Mouse (Mus musculus) cerebellum, postnatal 10 days (tissue): ENCODE measurements around the gene Zfp384.
"Not testable (repeated sequence)": the region's sequence is repeated elsewhere in the genome, so short reads cannot be mapped to it uniquely, and the experiment has no call there.

Source experiments
- DNase-seq, 2 experiments: peaks; one replicate each; pipeline ENCODE4 v3.0.0; 2021; ENCODE audit warnings: mixed read lengths in 2 of 2

Gene Zfp384

DNA sequence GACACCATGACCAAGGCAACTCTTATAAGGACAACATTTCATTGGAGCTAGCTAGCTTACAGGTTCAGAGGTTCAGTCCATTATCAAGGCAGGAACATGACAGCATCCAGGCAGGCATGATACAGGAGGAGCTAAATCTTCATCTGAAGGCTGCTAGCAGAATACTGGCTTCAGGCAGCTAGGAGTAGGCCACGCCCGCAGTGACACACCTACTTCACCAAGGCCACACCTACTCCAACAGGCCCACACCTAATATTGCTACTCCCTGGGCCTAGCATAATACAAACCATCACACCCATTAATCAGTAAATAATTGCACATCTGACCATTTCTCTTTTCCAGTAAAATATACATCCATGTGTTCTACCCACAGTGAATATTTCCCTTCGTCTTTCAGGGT lies 8.7 kb downstream of the Zfp384 start:
- no peak for DNase-seq

DNA sequence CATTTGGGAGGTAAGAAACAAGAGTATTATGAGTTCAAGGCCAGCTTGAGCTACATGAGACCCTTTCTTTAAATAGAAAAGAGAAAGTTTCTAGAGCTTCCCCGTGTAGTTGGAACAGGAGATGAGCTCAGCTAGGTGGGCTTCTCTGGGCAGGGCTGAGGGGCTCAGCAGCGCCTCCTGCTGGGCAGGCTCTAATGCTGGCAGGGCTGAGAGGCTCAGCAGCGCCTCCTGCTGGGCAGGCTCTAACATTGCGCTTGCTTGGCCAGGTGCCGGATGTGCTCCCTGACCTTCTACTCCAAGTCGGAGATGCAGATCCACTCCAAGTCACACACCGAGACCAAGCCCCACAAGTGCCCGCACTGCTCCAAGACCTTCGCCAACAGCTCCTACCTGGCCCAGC lies 21.6 kb downstream of the Zfp384 start:
- peak; percentile 73 to 85 for DNase-seq

DNA sequence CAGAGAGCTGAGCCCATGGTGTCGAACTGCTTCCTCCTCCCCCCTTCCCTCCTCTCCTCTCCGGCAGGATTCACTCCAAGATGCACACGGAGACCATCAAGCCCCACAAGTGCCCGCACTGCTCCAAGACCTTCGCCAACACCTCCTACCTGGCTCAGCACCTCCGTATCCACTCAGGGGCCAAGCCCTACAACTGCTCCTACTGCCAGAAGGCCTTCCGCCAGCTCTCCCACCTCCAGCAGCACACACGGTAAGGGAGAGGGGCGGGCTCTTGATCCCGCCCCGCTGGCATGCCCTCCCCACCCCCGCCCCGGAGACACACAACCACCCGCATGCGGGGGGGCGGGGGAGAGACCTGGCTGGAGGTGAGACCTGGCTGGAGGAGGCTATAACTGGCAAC lies 22.7 kb downstream of the Zfp384 start:
- DNase-seq = no peak

DNA sequence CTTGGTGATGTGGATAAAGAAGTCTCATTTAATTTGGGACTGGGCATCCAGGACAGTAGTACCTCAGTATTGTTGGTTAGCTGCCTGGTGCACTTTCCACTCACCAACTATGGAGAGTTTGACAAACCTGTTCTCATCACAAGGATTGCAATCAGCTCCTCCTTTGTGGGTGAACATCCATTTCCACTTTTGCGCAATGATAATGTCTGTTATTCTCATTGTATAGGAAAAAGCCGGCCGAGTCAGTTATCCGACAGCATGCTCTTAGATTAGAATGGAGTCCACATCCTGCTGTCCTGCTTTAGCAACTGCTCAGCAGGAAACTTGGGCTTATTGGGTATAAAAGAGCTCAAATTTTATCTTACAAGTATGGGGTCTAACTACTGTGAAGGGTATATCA lies 29.7 kb downstream of the Zfp384 start:
- DNase-seq = no peak

DNA sequence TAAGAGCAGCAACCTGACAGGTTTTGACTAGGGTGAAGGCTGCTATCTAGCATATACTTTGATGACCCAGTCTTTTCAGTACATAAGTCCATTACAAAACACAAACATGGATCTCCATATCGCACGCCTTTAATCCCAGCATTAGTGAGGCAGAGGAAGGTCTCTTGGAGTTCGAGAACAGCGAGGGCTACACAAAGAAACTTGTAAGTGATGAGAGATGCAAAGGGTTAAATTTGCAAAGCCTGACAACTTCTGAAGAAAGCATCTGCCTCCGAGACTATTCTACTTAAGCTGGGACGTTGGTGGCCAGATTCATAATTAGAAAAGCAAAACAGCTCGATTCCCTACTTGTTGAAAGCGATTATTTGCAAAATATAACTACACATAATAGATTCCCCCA lies 30.2 kb downstream of the Zfp384 start:
- DNase-seq = no peak

DNA sequence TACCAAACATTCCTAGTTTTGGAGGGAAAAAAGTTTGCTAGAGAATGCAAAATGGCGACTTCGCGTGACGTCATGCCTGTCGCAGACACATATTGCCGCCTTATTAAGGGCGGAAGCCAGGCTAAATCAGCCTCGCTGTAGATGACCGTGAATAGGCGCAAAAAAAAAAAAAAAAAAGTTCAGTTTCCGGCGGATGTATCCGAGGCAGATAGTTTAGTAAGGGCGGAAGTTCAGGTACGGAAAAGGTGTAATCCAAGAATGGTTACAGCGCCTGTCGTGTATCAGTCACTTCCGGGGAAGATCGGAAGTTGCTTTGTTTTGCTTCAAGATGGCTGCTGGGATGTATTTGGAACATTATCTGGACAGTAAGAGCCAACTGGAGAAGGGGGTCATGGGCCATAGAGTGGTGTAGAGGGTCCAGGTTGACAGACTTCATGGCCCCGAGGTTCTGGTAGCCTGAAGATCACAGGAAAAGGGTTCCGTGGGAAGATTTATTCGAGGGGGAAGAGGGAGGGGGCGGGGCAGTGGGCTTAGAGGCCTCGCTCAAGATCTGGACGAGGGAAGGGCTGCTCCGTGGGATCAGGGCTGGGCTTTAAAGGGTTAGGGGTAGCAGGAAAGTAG lies 30.7 kb downstream of the Zfp384 start, which contains the start of gene Ing4:
Gene Ing4 (plus strand): TSS at position 228 of the 621 bp plus-strand sequence.
- peak; percentile 93 to 94 for DNase-seq

DNA sequence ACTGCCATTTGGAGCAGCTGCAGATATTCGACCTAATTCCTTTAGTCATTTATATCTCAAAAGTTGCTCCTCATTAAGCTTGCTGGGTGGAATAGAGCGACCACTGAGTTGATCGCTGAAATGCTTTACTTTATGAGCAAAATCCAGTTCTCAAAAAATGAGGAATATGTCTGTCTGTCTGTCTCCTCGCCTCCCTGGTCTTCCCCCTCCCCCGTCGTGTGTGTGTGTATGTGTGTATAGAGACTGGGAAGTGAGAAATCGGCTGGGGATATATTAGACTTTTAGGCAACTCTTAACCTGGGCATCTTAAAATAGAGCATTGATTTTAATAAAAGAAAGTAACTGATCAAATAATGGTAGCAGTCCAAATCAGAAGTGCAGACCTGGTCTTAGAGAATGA lies 31.3 kb downstream of the Zfp384 start:
- DNase-seq = no peak

DNA sequence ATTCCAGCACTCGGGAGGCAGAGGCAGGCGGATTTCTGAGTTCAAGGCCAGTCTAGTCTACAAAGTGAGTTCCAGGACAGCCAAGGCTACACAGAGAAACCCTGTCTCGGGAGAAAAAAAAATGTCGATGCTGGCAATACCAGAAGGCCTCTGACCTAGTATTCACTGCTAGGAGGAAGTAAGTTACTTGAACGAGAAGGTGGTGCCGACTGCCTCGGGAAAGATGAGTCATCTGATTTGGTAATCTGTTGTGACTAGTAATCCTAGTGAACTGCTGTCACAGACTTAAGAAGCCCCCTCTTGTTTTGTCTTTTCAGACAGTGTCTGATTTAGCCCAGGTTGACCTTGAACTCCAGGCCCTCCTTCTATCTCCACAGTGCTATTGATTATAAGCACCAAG lies 32.1 kb downstream of the Zfp384 start:
- DNase-seq = no peak

DNA sequence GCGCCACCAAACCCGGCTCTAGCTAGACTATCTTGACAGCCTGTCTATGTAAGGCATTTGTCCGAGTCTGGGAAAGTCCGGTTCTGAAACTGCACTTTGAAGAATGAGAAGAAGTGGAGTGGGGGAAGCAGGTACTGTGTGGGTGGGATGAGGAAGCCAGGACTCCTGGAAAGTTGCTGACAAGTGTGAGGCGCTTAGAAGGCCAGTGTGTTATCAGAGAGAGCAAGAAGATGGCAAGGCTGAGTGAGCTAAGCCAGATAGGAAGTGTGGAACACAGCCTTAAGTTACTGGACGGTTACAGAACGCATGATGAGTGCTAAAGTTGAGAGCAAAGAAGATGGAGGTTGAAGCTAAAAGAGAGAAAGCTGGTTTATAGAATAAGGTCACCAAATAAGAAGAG lies 33.1 kb downstream of the Zfp384 start:
- DNase-seq = no peak

DNA sequence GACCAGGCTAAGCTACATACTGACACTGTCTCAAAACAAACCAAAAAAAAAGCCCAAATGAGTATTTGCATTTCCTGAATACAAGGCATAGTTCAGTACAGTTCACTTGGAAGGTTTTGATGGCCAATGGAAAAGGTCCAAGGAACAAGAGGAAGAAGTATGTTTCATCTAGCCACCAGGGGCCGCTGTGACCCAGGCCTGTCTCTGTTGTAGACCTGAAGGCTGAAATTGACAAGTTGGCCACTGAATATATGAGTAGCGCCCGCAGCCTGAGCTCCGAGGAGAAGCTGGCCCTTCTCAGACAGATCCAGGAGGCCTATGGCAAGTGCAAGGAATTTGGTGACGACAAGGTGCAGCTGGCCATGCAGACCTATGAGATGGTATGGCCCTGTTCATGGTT lies 37.7 kb downstream of the Zfp384 start:
- DNase-seq = peak; percentile 96 to 98

DNA sequence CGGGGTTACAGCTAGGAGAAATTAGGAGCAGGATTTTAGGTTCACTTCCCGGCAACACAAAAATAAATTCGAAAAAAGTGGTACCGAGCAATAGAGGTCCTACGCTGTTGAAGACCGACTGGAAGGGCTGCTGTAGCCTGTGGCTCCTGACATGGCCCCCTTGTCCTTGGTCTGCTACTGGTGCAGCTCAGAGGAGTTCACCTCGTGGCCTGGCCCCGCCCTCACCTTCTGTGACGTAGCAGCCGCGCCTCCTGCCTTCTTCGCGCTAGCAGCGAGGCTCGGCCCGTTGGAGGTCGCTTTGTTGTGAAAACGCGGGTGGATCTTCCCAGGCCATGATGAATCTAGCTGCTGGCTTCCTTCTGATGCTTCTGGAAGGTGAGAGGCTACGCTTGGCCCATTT lies 40.7 kb downstream of the Zfp384 start, which contains the start of gene Acrbp:
Gene Acrbp (plus strand): TSS at position 12 of the 400 bp plus-strand sequence.
- no peak for DNase-seq

DNA sequence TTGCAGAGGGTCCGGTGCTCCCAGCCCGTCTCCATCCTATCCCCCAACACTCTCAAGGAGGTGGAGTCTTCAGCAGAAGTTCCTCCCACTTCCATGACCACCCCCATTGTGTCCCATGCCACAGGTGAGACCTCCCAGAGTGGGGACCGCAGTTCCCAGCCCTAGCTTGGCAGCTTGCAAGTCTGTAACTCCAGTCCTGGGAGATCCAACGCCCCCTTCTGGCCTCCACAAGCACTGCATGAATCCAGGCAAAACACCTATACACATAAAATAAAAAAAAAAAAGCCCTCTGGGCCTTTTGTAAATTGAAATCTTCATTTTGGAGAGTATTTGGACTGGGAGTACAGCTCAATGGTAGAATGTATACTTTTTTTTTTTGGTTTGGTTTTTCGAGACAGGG lies 42.3 kb downstream of the Zfp384 start:
- DNase-seq = no peak

DNA sequence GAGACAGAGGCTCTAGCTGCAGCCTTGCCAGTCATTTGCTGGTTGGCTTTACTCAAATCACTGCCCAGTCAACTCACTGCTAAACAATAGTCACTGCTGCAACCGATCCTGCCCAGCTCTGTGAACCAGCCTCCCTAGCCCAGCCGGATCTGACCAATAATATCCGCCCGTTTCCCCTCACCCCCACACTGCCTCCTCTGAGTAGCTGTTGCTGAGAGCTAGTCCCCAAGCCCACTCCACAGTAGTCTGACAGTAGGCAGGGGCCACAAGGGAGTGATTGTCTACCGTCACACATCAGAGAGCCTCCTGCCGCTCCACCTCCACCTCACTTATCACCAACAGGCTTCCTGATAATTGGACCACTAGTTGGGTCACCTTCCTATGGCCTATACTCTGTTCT lies 52.5 kb downstream of the Zfp384 start:
- no peak for DNase-seq

DNA sequence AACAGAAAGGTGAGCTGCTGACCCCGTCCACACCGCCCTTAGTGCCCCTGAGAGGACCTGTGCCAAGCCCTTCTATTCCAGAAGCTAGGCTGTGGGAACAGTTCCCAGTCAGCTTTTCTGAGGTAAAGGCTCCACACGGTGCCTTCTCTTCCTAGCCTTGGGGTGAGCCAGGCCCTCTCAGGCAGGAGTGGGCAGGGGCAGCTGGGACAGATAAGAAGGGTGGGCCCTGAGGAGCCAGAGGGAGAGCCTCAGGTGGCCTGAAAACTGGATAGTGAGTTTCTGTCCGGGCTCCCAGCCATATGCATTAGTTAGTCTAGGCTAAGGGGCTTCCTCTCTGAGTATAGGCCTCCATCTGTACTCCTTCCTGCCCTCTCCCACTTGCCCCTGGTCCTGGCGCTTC lies 53.6 kb downstream of the Zfp384 start:
- DNase-seq = peak; percentile 57 to 66

DNA sequence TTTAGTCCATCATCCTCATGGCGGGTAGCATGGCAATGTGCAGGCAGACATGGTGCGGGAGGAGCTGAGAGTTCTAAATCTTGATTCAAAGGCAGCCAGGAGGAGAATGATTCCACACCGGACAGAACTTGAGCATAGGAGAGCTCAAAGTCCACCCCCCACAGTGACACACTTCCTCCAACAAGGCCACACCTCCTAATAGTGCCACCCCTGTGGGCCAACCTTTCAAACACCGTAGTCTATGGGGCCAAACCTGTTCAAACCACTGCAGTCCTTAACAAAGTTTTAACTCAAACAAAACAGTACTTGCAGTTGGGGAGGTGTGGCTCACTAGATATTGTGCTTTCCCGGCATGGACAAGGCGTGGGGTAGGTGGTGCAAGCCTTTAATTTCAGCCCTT lies 55.0 kb downstream of the Zfp384 start:
- DNase-seq = no peak

DNA sequence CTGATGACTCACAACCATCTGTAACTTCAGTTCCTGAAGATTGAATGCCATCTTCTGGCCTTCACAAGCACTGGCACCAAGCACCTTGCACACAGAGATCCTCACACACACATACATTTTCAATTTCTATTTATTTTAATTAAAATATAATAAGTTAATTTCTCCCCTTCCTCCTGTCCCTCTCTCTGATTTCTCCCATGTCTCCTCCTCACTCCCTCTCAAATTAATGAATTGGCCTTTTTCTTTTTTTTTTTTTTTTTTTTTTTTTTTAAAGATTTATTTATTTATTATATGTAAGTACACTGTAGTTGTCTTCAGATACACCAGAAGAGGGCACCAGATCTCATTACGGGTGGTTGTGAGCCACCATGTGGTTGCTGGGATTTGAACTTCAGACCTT lies 56.3 kb downstream of the Zfp384 start:
- DNase-seq = not testable (repeated sequence)

DNA sequence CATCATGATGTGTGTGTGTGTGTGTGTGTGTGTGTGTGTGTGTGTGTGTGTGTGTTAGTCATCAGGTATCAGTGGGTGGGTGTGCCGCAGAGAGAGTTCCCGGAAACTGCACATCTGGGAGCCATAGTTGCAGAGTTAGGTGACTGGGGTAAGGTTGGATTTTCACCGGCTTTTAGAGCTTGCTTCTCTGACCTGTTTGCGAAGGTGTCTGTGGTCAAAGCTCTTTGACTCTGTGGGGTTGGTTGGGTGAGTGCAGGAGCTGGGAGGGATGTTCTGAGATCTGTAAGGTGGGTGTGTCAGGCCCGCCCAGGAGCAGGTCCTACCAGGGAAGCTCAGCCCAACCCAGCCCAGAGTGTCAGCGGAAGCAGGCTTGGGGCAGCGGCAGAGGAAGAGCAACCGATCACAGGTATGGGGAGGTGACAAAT lies 58.6 kb downstream of the Zfp384 start, which contains the start of gene Lpar5:
Gene Lpar5 (plus strand): TSS at position 350 of the 425 bp plus-strand sequence.
- no peak for DNase-seq

DNA sequence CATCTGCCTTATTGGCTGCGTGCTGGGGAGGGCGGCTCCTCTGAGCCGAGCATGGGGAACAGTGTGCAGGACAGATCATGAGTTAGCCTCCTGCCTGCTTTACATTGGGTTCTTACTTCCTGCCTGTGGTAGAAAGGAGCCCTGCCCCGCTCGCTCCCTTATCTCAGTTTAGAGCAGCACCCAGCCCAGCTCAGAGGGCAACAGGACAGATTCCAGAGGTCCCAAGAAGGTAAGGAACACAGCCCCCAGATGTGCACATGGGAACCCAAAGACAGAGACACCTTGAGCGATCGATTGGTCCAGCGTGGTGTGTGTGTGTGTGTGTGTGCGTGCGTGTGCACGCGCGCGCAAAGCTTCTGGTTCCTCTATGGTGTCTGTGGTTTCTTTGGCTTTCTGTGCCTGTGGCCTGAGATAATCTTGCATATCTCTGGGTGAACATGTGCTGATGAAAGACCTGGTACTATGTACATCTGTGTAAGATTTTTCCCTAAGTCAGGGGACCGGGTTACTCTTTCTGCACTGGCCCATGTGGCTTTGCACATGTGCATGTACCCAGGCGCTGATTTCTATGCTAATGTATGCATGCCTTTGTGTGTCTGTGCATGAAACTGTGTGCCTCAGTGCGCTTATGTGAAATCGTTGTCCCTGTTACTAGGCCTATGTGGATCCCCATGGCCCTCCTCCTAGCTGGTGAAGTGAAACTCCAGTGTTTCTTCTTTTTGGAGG lies 62.4 kb downstream of the Zfp384 start:
- DNase-seq = peak; percentile 52

DNA sequence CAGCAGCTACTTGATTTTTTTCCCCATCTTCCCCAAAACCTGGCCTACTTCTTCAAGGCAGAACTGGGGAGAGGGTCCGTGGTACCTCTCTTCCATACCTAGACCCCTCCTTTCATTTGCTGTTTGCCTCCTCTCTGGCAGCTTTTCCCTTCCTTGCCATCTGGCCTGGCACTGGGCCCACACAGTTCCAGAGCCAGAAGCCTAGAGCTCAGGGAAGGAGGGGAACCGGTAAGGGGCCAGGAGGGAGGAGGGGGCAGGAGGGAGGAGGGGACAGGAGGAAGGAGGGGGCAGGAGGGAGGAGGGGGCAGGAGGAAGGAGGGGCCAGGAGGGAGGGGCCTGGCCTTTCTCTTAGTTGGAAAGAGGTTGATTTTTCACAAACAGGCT lies 62.9 kb downstream of the Zfp384 start:
- DNase-seq = peak; percentile 99

DNA sequence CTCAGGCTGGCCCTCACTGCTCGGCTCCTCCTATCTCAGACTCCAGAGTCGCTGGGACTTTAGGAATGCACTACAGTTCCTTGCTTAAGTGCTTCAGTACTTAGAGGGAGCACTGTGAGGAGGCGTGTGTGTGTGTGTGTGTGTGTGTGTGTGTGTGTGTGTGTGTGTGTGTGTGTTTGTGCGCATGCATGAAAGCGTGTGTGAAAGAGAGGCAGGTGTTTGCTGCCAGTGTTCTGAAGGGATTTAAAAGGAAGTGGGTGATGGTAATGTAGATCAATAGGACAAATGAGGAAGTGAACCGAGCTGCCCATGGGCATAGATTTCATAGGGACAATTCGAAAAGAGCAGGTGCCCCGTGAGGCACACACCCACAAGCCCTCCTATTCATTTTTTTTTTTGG lies 64.9 kb downstream of the Zfp384 start:
- DNase-seq = no peak

DNA sequence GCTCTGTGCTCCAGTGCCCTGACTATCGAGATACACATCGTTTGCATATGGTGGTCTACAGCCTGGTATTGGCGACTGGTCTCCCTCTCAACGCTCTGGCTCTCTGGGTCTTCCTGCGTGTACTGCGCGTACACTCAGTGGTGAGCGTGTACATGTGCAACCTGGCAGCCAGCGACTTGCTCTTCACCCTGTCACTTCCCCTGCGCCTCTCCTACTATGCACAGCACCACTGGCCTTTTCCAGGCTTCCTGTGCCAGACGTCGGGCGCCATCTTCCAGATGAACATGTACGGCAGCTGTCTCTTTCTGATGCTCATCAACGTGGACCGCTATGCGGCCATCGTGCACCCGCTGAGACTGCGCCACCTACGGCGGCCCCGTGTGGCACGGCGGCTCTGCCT lies 72.4 kb downstream of the Zfp384 start:
- no peak for DNase-seq

DNA sequence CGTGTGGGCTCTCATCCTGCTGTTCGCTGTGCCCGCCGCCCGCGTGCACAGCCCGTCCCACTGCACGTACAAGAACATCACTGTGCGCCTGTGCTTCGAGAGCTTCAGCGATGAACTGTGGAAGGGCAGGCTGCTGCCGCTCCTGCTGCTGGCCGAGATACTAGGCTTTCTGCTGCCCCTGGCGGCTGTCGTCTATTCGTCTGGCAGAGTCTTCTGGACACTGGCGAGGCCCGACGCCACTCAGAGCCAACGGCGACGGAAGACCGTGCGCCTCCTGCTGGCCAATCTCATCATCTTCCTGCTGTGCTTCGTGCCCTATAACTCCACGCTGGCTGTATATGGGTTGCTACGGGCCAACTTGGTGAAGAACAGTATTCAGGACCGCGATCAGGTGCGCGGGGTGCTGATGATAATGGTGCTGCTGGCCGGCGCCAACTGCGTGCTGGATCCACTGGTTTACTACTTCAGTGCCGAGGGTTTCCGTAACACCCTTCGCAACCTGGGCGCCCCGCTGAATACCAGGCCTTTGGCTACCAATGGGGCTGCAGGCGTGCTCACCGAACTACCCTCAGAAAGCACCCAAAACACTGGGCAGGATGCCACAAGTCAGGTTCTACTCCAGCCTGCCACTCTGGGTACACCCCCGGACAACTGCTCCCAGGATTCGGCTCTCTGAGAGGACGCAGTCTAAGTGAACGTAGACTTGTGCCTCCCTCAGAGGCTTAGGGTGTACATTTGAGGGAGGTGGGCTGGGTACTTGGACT lies 73.0 kb downstream of the Zfp384 start:
- DNase-seq = peak; percentile 97 to 98

DNA sequence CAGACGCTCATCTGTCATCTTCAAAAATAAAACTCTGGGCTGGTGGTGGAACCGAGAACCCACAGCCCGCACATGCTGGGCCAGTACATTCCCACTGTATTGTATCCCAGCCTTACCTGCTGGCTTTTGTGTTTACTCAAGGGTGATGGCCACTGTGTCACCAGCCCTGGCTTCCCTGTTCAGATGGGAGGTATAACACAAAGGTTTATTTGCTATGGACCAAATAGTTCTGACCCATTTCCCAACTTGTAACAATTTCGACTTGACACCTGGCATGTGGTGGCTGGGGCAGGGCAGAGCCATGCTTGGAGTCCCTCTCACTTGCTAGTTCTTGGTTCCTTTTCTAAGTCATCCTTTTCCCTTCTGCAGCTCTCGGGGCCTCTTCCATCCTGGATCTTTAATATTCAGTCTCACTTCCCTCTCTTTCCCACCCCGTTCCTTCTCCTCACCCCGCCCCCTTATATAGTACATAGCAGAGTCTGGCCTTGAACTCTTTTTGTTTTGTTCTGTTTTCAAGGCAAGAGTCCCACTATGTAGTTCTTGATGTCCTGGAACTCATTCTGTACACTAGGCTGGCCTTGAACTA lies 73.9 kb downstream of the Zfp384 start:
- DNase-seq = no peak
